Mouse (Mus musculus) G1E (cell line): ENCODE measurements around the gene Bbs9. TPM values are rescaled to one million over a fixed set of nuclear protein-coding genes. Genes with fewer than 3 reads are reported as not detected.

Source experiments
- ATAC-seq: 2 replicates; pipeline ENCODE4 v1.8.0; 2016; ENCODE audit warnings: mild to moderate bottlenecking; ENCODE audit not compliant: insufficient number of reproducible peaks, poor library complexity, low FRiP score, severe bottlenecking; ENCODE audit errors: extremely low read depth
- DNase-seq: peaks from one replicate; pipeline ENCODE4 v3.0.0; 2012; ENCODE audit warnings: low spot score
- H3K27me3 ChIP-seq: 2 replicates; pipeline ENCODE4 v1.6.1; 2012; ENCODE audit warnings: mild to moderate bottlenecking, low read length, inconsistent platforms; ENCODE audit not compliant: insufficient read depth
- H3K36me3 ChIP-seq: replicated peaks from 2 replicates; pipeline ENCODE3; 2012; ENCODE audit warnings: mild to moderate bottlenecking, inconsistent platforms
- H3K4me1 ChIP-seq: 2 replicates; pipeline ENCODE4 v1.6.1; 2012; ENCODE audit warnings: low read depth, low read length, inconsistent platforms, mixed read lengths; ENCODE audit not compliant: insufficient read depth
- H3K4me3 ChIP-seq: 2 replicates; pipeline ENCODE4 v1.5.1; 2012; ENCODE audit warnings: low read depth, mild to moderate bottlenecking, inconsistent platforms, low read length, moderate library complexity, mixed read lengths
- H3K9me3 ChIP-seq: replicated peaks from 2 replicates; pipeline ENCODE4 v1.6.1; 2012; ENCODE audit warnings: inconsistent platforms
- CTCF ChIP-seq: IDR thresholded peaks from 2 replicates; pipeline ENCODE4 v1.5.1; 2012; ENCODE audit warnings: low read depth, low read length, inconsistent platforms, mixed read lengths
- GATA1 ChIP-seq: IDR thresholded peaks from 2 replicates; pipeline ENCODE4 v1.6.1; 2012; ENCODE audit warnings: borderline replicate concordance, low read length, inconsistent platforms, mixed read lengths
- GATA2 ChIP-seq: IDR thresholded peaks from 2 replicates; pipeline ENCODE4 v1.6.1; 2012; ENCODE audit warnings: low read depth, low read length, inconsistent platforms, borderline replicate concordance
- POLR2AphosphoS5 ChIP-seq: IDR thresholded peaks from 2 replicates; pipeline ENCODE4 v1.6.1; 2012; ENCODE audit warnings: low read depth, low read length, inconsistent platforms; ENCODE audit not compliant: insufficient replicate concordance
- TAL1 ChIP-seq: conservative IDR thresholded peaks from 2 replicates; pipeline ENCODE4 v1.6.1; 2012; ENCODE audit warnings: low read depth, low read length, inconsistent platforms, mixed read lengths
- polyA plus RNA-seq: library from polyadenylated mRNA; stranded (reverse); fragments of >175 nt; gene quantifications from 2 replicates; pipeline ENCODE4 v1.2.3, GENCODE M21; 2012
- total RNA-seq, 2 experiments: library from RNA; stranded (forward) in 1 of 2; stranded (reverse) in 1 of 2; fragments of 200-1000 nt in 1 of 2; fragments of >200 nt in 1 of 2; fragmentation: Nextera tagmentation in 1 of 2; gene quantifications; 2 replicates each; pipeline ENCODE4 v1.2.3; 2014 to 2017

Gene Bbs9
- total and polyA plus RNA-seq, 3 experiments, result 3.3 to 26.9 (median 18.4) TPM

- H3K4me3 ChIP-seq, result no peak overlapping the region
- no peak for TF ChIP-seq POLR2AphosphoS5
- no peak for TF ChIP-seq GATA2
- no peak for TF ChIP-seq GATA1
- TF ChIP-seq CTCF, result no peak
- no peak for TF ChIP-seq TAL1
- ATAC-seq, result no peak
- DNase-seq, result no peak
- no peaks in the 10 kb centered on the region for H3K36me3 ChIP-seq
- H3K4me1 ChIP-seq, result no peaks in the 10 kb centered on the region
- H3K9me3 ChIP-seq, result no peaks in the 10 kb centered on the region
- no peaks in the 10 kb centered on the region for H3K27me3 ChIP-seq
Observed at GRCm38 (mm10) chr9:22596650-22597049, 121.1 kb downstream of the Bbs9 start.

GRCm38 (mm10) chr9:22613271-22613824 is 137.8 kb downstream of the Bbs9 start:
- Histone ChIP-seq H3K4me1 (no peaks in the 10 kb centered on the region), H3K36me3 (no peaks in the 10 kb centered on the region), H3K4me3 (no peak overlapping the region), H3K9me3 (no peaks in the 10 kb centered on the region), H3K27me3 (no peaks in the 10 kb centered on the region)
- DNase-seq (no peak), ATAC-seq (no peak)
- TF ChIP-seq CTCF (no peak), TAL1 (no peak), POLR2AphosphoS5 (no peak), GATA1 (no peak), GATA2 (no peak)

DNA sequence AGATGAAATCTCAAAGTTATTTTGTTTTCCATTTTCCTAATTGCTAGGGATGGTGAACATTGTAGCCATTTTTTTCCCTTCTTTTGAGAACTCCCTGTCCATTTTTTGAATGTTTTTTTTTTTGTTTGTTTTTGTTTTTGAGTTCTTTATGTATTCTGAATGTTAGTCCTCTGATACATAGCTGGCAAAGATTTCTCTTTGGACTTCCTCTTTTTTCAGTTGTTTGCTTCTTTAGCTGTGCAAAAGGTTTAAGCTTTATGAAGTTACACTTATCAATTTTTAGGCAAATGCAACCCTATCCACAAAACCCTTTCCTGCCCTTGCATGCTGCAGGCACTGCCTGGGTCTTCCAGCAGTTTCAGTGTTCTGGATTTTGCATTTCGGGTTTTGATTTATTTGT is 143.7 kb downstream of the Bbs9 start:
- ATAC-seq, result no peak
- DNase-seq, result no peak
- H3K27me3 ChIP-seq, result no peaks in the 10 kb centered on the region; the same call in none of the 2 replicates
- H3K9me3 ChIP-seq, result no peaks in the 10 kb centered on the region
- no peak overlapping the region for H3K4me3 ChIP-seq
- no peaks in the 10 kb centered on the region for H3K4me1 ChIP-seq
- TF ChIP-seq GATA1, result no peak
- no peak for TF ChIP-seq TAL1
- no peak for TF ChIP-seq POLR2AphosphoS5
- no peaks in the 10 kb centered on the region for H3K36me3 ChIP-seq

- ATAC-seq (no peak; the same call in 1 of the 2 replicates), DNase-seq (peak; percentile 11)
- TF ChIP-seq GATA2, result no peak
- TF ChIP-seq POLR2AphosphoS5, result no peak
- no peak for TF ChIP-seq GATA1
- TF ChIP-seq CTCF, result no peak; the same call in 1 of the 2 replicates
- TF ChIP-seq TAL1, result no peak
- Histone ChIP-seq H3K36me3 (no peaks in the 10 kb centered on the region), H3K9me3 (no peaks in the 10 kb centered on the region), H3K4me3 (no peak overlapping the region), H3K27me3 (no peaks in the 10 kb centered on the region; the same call in none of the 2 replicates), H3K4me1 (no peaks in the 10 kb centered on the region)
Observed at GRCm38 (mm10) chr9:22624966-22625365, 149.5 kb downstream of the Bbs9 start.

DNA sequence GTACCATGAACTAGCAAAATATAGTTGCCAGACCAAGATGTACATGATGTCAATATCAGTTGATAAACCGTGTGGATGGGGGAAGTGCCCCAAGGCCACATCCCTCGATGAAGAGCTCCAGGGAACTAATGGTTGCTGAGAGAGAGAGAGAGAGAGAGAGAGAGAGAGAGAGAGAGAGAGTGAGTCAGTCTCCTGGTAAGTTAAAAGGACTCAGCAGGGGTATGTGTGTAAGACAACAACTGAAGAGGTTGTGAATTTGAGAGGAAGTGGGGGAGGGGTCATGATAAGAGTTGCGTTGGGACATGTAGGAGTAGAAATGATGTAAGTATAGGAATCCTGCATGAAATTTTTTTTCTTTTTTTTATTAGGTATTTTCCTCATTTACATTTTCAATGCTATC is 150.5 kb downstream of the Bbs9 start:
- TF ChIP-seq TAL1, result no peak
- TF ChIP-seq GATA2, result no peak
- no peak for TF ChIP-seq POLR2AphosphoS5
- TF ChIP-seq GATA1, result no peak
- TF ChIP-seq CTCF, result no peak
- H3K4me3 ChIP-seq, result no peak overlapping the region
- no peaks in the 10 kb centered on the region; the same call in none of the 2 replicates for H3K27me3 ChIP-seq
- no peaks in the 10 kb centered on the region for H3K36me3 ChIP-seq
- no peaks in the 10 kb centered on the region for H3K9me3 ChIP-seq
- ATAC-seq (no peak), DNase-seq (no peak)
- H3K4me1 ChIP-seq, result no peaks in the 10 kb centered on the region

GRCm38 (mm10) chr9:22627912-22628311 is 152.4 kb downstream of the Bbs9 start:
- Histone ChIP-seq H3K27me3 (no peaks in the 10 kb centered on the region; the same call in 1 of the 2 replicates), H3K36me3 (no peaks in the 10 kb centered on the region), H3K4me1 (peaks cover 2% of the 10 kb centered on the region), H3K9me3 (no peaks in the 10 kb centered on the region), H3K4me3 (no peak overlapping the region)
- DNase-seq, result no peak
- ATAC-seq, result no peak
- TF ChIP-seq POLR2AphosphoS5 (no peak), GATA1 (no peak), GATA2 (no peak), TAL1 (no peak), CTCF (no peak)
